Mouse (Mus musculus): ENCODE data around the gene Dapp1.
"Not testable (repeated sequence)": the region's sequence is repeated elsewhere in the genome, so short reads cannot be mapped to it uniquely, and the experiment has no call there.

Gene Dapp1

GRCm38 (mm10) chr3:137952914-137953880 is 28.1 kb downstream of the Dapp1 start:
- DNase-seq (ENCODE audit: low spot score) = no peak

GRCm38 (mm10) chr3:137952225-137952913 is 29.0 kb downstream of the Dapp1 start:
- DNase-seq (ENCODE audit: low spot score) = no peak

- no peak for DNase-seq (ENCODE audit: low spot score)
Observed at GRCm38 (mm10) chr3:137951819-137952218, 29.5 kb downstream of the Dapp1 start.

- not testable (repeated sequence) for DNase-seq (ENCODE audit: low spot score)
Observed at GRCm38 (mm10) chr3:137951302-137951701, 30.0 kb downstream of the Dapp1 start.

- no peak for DNase-seq (ENCODE audit: low spot score)
Observed at GRCm38 (mm10) chr3:137950191-137950885, 31.0 kb downstream of the Dapp1 start.

- no peak for DNase-seq (ENCODE audit: low spot score)
Observed at GRCm38 (mm10) chr3:137947525-137947924, 33.8 kb downstream of the Dapp1 start.

GRCm38 (mm10) chr3:137946827-137947226 is 34.5 kb downstream of the Dapp1 start:
- no peak for DNase-seq (ENCODE audit: low spot score)

GRCm38 (mm10) chr3:137943737-137944154 is 37.6 kb downstream of the Dapp1 start:
- DNase-seq (ENCODE audit: low spot score) = no peak

GRCm38 (mm10) chr3:137942098-137942622 is 39.2 kb downstream of the Dapp1 start:
- DNase-seq (ENCODE audit: low spot score) = no peak

GRCm38 (mm10) chr3:137941555-137941954 is 39.8 kb downstream of the Dapp1 start:
- no peak for DNase-seq (ENCODE audit: low spot score)

GRCm38 (mm10) chr3:137940757-137941156 is 40.6 kb downstream of the Dapp1 start:
- no peak for DNase-seq (ENCODE audit: low spot score)

GRCm38 (mm10) chr3:137938608-137939007 is 42.7 kb downstream of the Dapp1 start:
- DNase-seq (ENCODE audit: low spot score) = no peak

GRCm38 (mm10) chr3:137936541-137936940 is 44.8 kb downstream of the Dapp1 start:
- DNase-seq (ENCODE audit: low spot score) = no peak

- DNase-seq (ENCODE audit: low spot score) = no peak
Observed at GRCm38 (mm10) chr3:137935570-137936525, 45.5 kb downstream of the Dapp1 start.

GRCm38 (mm10) chr3:137933986-137934385 is 47.4 kb downstream of the Dapp1 start:
- no peak for DNase-seq (ENCODE audit: low spot score)

GRCm38 (mm10) chr3:137932748-137933147 is 48.6 kb downstream of the Dapp1 start:
- DNase-seq (ENCODE audit: low spot score) = no peak

- no peak for DNase-seq (ENCODE audit: low spot score)
Observed at GRCm38 (mm10) chr3:137929940-137930339, 51.4 kb downstream of the Dapp1 start.

GRCm38 (mm10) chr3:137927010-137927409 is 54.3 kb downstream of the Dapp1 start:
- DNase-seq (ENCODE audit: low spot score) = no peak

GRCm38 (mm10) chr3:137920594-137920993 is 60.8 kb downstream of the Dapp1 start:
- DNase-seq (ENCODE audit: low spot score) = no peak

- no peak for DNase-seq (ENCODE audit: low spot score)
Observed at GRCm38 (mm10) chr3:137919398-137919797, 61.9 kb downstream of the Dapp1 start.

- no peak for DNase-seq (ENCODE audit: low spot score)
Observed at GRCm38 (mm10) chr3:137918932-137919311, 62.4 kb downstream of the Dapp1 start.

Data from spleen, adult 12 weeks (tissue).